Mouse (Mus musculus) embryonic stem cell, embryonic (primary cell): ENCODE data around the gene Lrig1.

Experiments
- CTCF ChIA-PET, 4 experiments: fragments of 300-600 bp in 2 of 4; fragments of 350-600 bp in 2 of 4; sonication (Branson Sonifier 250); formaldehyde crosslinking; loops; one replicate each; lab custom pipeline; 2022; ENCODE audit warnings: inconsistent platforms in 2 of 4; lab: Charles Lee
- POLR2A ChIA-PET, 4 experiments: fragments of 300-600 bp in 2 of 4; fragments of 350-600 bp in 2 of 4; sonication (Branson Sonifier 250); formaldehyde crosslinking; loops; one replicate each; lab custom pipeline; 2022; ENCODE audit warnings: antibody characterized with exemption in 4 of 4, inconsistent platforms in 1 of 4; lab: Charles Lee

Lrig1 gene

GRCm38 (mm10) chr6:94626807-94627206 lies 73.2 kb downstream of the Lrig1 start:
- POLR2A ChIA-PET = interaction anchor here in 2 of 4 experiments (0.8 to 1.3 kb wide), 4 partner anchors 9 to 26 kb away, joined by 3 to 5 read pairs (median 3); no protein-coding TSS in a partner anchor
- CTCF ChIA-PET = interaction anchor here in 1 of 4 experiments (0.8 kb wide), 1 partner anchor 160 kb away, joined by 3 read pairs; no protein-coding TSS in a partner anchor

GRCm38 (mm10) chr6:94625896-94626295 lies 74.1 kb downstream of the Lrig1 start:
- ChIA-PET POLR2A (interaction anchor here in 1 of 4 experiments (0.6 to 0.8 kb wide), 2 partner anchors 13 to 65 kb away, joined by 4 read pairs; no protein-coding TSS in a partner anchor), CTCF (no interaction called here)

- POLR2A ChIA-PET = no interaction called here
- CTCF ChIA-PET = interaction anchor here in 2 of 4 experiments (0.6 to 0.9 kb wide), 3 partner anchors 14 to 555 kb away, joined by 3 read pairs; no protein-coding TSS in a partner anchor
Observed at GRCm38 (mm10) chr6:94624543-94624942, 75.4 kb downstream of the Lrig1 start.

GRCm38 (mm10) chr6:94622983-94623382 lies 77.0 kb downstream of the Lrig1 start:
- ChIA-PET POLR2A (interaction anchor here in 1 of 4 experiments (1.0 kb wide), 1 partner anchor 14 kb away, joined by 3 read pairs; no protein-coding TSS in a partner anchor), CTCF (interaction anchor here (0.5 to 1.5 kb wide), 18 partner anchors 9 to 364 kb away, joined by 3 to 7 read pairs (median 3); no protein-coding TSS in a partner anchor)

- POLR2A ChIA-PET = interaction anchor here (0.6 to 3.7 kb wide), 17 partner anchors 10 to 1098 kb away, joined by 3 to 13 read pairs (median 4); no protein-coding TSS in a partner anchor
- CTCF ChIA-PET = interaction anchor here (0.6 to 1.6 kb wide), 9 partner anchors 11 to 348 kb away, joined by 3 to 5 read pairs (median 4); no protein-coding TSS in a partner anchor
Observed at GRCm38 (mm10) chr6:94620801-94621301, 79.1 kb downstream of the Lrig1 start.

GRCm38 (mm10) chr6:94620287-94620686 lies 79.7 kb downstream of the Lrig1 start:
- ChIA-PET CTCF (interaction anchor here (0.6 to 1.6 kb wide), 6 partner anchors 12 to 349 kb away, joined by 3 to 5 read pairs (median 3); no protein-coding TSS in a partner anchor), POLR2A (interaction anchor here (0.6 to 3.7 kb wide), 19 partner anchors 10 to 1099 kb away, joined by 3 to 13 read pairs (median 3); no protein-coding TSS in a partner anchor)

GRCm38 (mm10) chr6:94618671-94619070 lies 81.3 kb downstream of the Lrig1 start:
- ChIA-PET POLR2A (interaction anchor here in 1 of 4 experiments (1.5 kb wide), 1 partner anchor 19 kb away, joined by 3 read pairs; no protein-coding TSS in a partner anchor), CTCF (no interaction called here)

GRCm38 (mm10) chr6:94615936-94616335 lies 84.0 kb downstream of the Lrig1 start:
- POLR2A ChIA-PET = interaction anchor here in 2 of 4 experiments (0.8 to 2.6 kb wide), 3 partner anchors 10 to 151 kb away, joined by 3 to 10 read pairs (median 3); no protein-coding TSS in a partner anchor
- CTCF ChIA-PET = interaction anchor here in 2 of 4 experiments (0.6 kb wide), 2 partner anchors 91 to 601 kb away, joined by 3 read pairs; no protein-coding TSS in a partner anchor

- POLR2A ChIA-PET = no interaction called here
- CTCF ChIA-PET = interaction anchor here in 1 of 4 experiments (1.0 to 1.3 kb wide), 2 partner anchors 17 to 104 kb away, joined by 3 read pairs; no protein-coding TSS in a partner anchor
Observed at GRCm38 (mm10) chr6:94614346-94614745, 85.6 kb downstream of the Lrig1 start.

- CTCF ChIA-PET = interaction anchor here in 2 of 4 experiments (1.0 to 1.3 kb wide), 3 partner anchors 9 to 105 kb away, joined by 3 read pairs; no protein-coding TSS in a partner anchor
- POLR2A ChIA-PET = interaction anchor here in 1 of 4 experiments (0.5 to 1.7 kb wide), 4 partner anchors 12 to 71 kb away, joined by 3 to 4 read pairs (median 3); no protein-coding TSS in a partner anchor
Observed at GRCm38 (mm10) chr6:94613235-94613895, 86.6 kb downstream of the Lrig1 start.

- POLR2A ChIA-PET = interaction anchor here in 2 of 4 experiments (0.9 to 1.9 kb wide), 7 partner anchors 7 to 151 kb away, joined by 3 to 5 read pairs (median 4); no protein-coding TSS in a partner anchor
- CTCF ChIA-PET = interaction anchor here in 1 of 4 experiments (1.9 kb wide), 1 partner anchor 42 kb away, joined by 6 read pairs; no protein-coding TSS in a partner anchor
Observed at GRCm38 (mm10) chr6:94604546-94604945, 95.4 kb downstream of the Lrig1 start.

GRCm38 (mm10) chr6:94604072-94604471 lies 95.9 kb downstream of the Lrig1 start:
- ChIA-PET CTCF (interaction anchor here in 1 of 4 experiments (0.9 kb wide), 1 partner anchor 111 kb away, joined by 3 read pairs; no protein-coding TSS in a partner anchor), POLR2A (interaction anchor here in 1 of 4 experiments (1.1 to 1.8 kb wide), 3 partner anchors 8 to 151 kb away, joined by 3 to 4 read pairs (median 3); no protein-coding TSS in a partner anchor)

- ChIA-PET CTCF (interaction anchor here in 2 of 4 experiments (0.5 to 1.6 kb wide), 4 partner anchors 21 to 349 kb away, joined by 3 to 4 read pairs (median 4); no protein-coding TSS in a partner anchor), POLR2A (interaction anchor here in 1 of 4 experiments (0.9 kb wide), 1 partner anchor 149 kb away, joined by 5 read pairs; no protein-coding TSS in a partner anchor)
Observed at GRCm38 (mm10) chr6:94601811-94602210, 98.1 kb downstream of the Lrig1 start.

GRCm38 (mm10) chr6:94601101-94601500 lies 98.9 kb downstream of the Lrig1 start:
- CTCF ChIA-PET = interaction anchor here in 2 of 4 experiments (0.5 to 1.6 kb wide), 4 partner anchors 22 to 349 kb away, joined by 3 to 4 read pairs (median 4); no protein-coding TSS in a partner anchor
- POLR2A ChIA-PET = interaction anchor here in 1 of 4 experiments (1.1 kb wide), 1 partner anchor 150 kb away, joined by 3 read pairs; no protein-coding TSS in a partner anchor

GRCm38 (mm10) chr6:94599016-94599415 lies 100.9 kb downstream of the Lrig1 start:
- ChIA-PET POLR2A (interaction anchor here in 3 of 4 experiments (0.5 to 1.7 kb wide), 11 partner anchors 11 to 823 kb away, joined by 3 to 10 read pairs (median 3); no protein-coding TSS in a partner anchor), CTCF (interaction anchor here in 2 of 4 experiments (0.6 to 1.0 kb wide), 3 partner anchors 9 to 93 kb away, joined by 3 to 6 read pairs (median 4); no protein-coding TSS in a partner anchor)

- POLR2A ChIA-PET = interaction anchor here in 3 of 4 experiments (0.5 to 1.7 kb wide), 5 partner anchors 16 to 152 kb away, joined by 3 to 4 read pairs (median 3); no protein-coding TSS in a partner anchor
- CTCF ChIA-PET = interaction anchor here in 2 of 4 experiments (0.8 to 1.7 kb wide), 4 partner anchors 15 to 152 kb away, joined by 3 to 6 read pairs (median 4); no protein-coding TSS in a partner anchor
Observed at GRCm38 (mm10) chr6:94598421-94598820, 101.5 kb downstream of the Lrig1 start.

GRCm38 (mm10) chr6:94596761-94597485 lies 103.0 kb downstream of the Lrig1 start:
- ChIA-PET POLR2A (interaction anchor here in 2 of 4 experiments (0.7 to 1.4 kb wide), 7 partner anchors 9 to 228 kb away, joined by 3 to 5 read pairs (median 3); no protein-coding TSS in a partner anchor), CTCF (interaction anchor here (0.6 to 1.7 kb wide), 16 partner anchors 12 to 1810 kb away, joined by 3 to 7 read pairs (median 4); no protein-coding TSS in a partner anchor)
